Mouse (Mus musculus): ENCODE measurements around the gene Phkg2. TPM values are rescaled to one million over a fixed set of nuclear protein-coding genes. Genes with fewer than 3 reads are reported as not detected.

Phkg2 gene
- 10 to 100 TPM; 17.7 to 19.0 TPM for total RNA-seq (2021)

DNA sequence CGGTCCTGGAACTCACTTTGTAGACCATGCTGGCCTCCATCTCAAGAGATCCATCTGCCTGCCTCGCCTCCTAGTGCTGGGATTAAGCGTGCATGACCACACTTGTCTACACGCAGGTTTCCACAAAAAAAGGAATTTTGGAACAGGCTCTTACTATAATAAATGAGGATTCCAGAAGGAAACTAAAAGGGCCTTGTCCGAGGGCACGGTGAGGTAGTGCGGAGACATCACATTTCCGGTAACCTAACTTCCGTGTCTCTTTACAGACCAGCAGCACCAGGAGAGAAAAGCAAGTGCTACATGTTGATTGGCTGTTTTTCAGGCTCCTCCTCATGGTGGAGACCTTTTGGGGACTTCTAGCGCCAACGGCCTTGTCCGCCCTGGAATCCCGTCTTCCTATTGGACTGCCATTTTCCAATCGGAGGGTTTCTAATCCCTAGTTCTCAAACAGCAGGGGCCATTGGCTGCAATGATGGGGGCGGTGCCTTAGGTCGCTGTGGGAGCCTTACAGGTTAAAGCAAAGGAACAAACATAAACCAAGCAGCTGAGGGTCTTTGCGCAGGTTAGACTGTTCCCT, at the start of gene Phkg2:
Gene Phkg2, plus strand, starts transcription at position 446 of the 577 bp plus-strand sequence.
- intact Hi-C loops (cut with DNase I), result no loop called here
- DNase-seq, result peak; percentile 83 to 87

DNA sequence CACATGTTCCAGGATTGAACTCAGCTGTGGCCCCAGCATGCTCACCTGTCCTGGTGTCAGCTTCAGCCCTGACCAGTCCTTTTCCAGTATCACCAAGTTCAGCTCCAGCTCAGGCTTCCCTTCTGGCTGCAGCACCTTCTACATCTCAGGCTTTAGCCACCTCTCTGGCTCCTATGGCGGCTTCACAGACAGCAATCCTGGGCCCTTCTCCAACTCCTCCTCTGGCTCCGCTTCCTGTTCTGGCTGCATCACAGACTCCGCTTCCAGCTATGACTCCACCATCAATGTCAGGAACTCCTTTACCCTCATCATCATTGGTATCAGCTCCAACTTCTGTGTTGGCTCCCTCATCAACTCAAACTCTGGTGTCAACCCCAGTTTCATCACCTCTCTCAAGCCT, 31.5 kb upstream of the Phkg2 start:
- intact Hi-C loops (cut with DNase I), result no loop called here
- DNase-seq, result peak; percentile 33 to 42

DNA sequence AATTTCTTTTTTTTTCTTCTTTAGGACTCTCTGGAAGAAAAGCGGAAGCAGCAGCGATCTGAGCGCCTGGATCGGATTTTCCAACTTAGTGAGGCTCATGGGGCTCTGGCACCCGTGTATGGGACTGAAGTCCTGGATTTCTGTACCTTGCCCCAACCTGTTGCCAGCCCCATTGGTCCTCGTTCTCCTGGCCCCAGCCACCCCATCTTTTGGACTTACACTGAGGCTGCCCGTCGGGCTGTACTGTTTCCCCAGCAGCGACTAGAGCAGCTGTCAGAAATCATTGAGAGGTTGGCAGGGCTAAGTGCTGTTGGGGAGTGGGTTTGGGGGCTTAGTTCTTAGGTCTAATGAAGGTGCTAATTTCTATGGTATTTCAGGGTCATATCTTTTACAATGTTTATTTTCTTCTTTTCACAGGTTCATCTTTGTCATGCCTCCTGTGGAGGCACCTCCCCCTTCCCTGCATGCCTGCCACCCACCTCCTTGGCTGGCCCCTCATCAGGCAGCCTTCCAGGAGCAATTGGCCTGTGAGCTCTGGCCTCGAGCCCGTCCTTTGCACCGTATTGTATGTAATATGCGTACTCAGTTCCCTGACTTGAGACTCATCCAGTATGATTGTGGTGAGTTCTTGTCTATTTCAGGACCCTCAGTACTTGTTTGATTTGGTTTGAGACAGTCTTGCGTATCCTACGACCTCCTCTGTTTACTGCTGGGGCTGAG, 23.9 kb upstream of the Phkg2 start:
- intact Hi-C loops (cut with DNase I), result no loop called here
- DNase-seq, result peak; percentile 65 to 68

DNA sequence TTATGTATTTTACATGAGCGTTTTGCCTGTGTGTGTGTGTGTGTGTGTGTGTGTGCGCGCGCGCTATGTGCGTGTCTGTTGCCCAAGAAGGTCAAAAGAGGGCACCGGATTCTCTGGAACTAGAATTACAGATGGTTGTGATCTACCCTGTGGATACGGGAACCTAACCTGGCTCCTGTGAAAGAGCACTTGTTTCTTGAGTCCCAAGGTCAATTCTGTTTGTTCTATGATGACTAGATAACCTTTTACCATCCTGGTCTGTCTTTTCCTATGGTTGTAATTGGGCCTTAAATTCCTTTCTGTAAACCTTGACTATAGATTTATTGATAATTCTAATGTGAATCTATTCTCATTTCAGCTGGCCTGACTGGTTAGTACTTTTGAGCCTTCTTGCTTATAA, 21.6 kb upstream of the Phkg2 start:
- DNase-seq, result no peak
- intact Hi-C loops (cut with DNase I), result loop anchor here (5.0 kb wide), 1 partner anchor 34 kb away; the partner anchor contains the start of gene Gm42715

DNA sequence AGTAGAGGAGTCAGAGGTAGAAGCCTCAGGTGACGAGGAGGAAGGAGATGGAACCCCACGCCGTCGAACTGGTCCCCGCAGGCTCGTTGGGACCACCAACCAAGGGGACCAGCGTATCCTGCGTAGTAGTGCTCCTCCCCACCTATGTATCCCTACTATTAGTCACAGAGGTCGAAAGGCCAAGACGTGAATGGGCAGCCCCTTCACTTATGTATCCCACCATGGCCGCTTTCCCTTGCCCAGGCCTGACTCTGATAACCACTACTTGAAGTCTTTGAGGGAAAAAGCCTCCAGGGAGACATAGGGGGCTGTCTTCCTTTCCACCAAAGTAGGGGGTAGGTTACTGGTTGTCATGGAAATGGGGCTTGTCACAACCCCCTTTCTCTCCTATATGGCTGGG, 12.6 kb upstream of the Phkg2 start:
- no peak for DNase-seq
- intact Hi-C loops (cut with DNase I), result no loop called here

DNA sequence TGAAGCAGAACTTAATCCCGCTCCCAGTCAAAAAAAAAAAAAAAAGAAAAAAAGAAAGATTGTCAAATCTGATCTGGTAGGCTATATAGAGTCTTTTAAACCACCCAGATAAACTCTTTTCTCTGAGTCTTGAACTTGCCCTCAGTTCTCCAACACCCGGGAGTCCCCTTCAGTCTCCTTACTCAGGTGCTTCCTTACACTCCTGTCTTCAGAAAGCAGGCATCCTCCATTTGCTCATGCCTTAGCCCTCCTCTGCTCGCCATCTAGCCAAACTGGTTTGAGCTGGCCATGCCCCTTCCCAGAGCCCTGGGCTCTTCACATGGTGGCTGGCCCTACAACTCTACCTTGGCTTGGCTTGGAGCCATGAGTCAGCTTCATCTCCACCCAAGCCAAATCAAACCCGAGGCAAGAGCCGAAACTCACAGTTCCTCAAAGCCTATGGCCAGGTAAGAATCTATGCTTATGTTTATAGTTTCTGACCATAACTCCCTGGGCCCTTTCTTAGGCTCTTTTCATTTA, 11.7 kb upstream of the Phkg2 start, which contains the start of gene Tmem265:
Gene Tmem265, plus strand, starts transcription at position 51 of the 519 bp plus-strand sequence.
- intact Hi-C loops (cut with DNase I), result no loop called here
- no peak for DNase-seq

DNA sequence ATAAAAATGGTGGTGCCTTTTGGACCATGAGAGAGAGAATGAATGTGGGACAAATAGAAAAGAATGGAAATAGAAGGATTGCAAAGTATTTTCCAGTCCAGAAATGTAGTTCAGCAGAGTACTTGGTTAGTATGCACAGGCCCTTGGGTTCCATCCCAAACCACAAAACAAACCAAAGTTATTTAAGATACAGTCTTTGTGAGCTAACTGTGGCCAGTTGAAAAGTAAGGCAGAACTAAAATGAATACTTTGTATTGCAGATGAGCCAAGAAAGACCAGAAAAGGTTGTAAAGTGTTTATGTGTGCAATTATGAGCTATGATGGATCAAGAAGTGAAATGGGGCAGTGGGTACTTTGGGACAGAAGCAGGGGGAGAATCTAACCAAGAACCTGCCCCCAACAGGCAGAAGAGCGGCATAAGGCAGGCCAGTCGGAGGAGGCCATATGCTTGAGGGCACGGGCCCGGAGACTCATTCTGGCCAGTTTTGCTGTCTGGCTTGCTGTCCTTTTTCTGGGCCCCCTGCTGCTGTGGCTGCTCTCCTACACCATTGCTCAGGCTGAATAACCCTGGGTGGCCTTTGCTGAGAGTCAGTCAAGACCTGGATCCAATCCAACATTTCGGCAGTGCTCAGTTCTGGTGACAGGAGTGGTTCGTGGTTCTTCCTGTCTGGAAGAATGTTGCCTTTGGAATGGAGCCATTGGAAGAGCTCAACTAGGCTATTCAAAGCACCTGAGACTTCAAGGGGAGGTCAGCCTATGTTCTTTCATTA, 8.6 kb upstream of the Phkg2 start:
- DNase-seq, result no peak
- intact Hi-C loops (cut with DNase I), result no loop called here

DNA sequence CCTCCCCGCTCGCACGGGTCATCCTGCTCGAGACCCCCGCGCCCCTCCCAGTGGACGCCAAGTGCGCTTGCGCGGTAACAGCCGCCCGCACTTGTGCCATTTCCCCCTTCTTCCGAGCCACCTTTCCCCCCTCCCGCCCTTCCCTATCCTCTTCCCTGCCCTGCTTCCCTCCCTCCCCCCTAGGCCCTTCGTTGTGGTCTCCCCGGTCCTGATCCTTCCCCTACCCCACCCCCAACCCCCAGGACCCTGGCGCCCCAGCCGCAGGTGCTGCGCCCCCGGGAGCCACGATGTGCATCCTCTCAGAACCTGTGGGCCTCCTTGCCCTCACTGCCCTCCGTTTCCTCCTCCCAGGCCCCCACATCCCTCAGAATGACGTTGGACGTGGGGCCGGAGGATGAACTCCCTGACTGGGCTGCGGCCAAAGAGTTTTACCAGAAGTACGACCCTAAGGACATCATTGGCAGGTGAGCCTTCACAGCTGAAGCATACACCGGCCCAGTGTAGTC, 416 bp downstream of the Phkg2 start:
- intact Hi-C loops (cut with DNase I), result no loop called here
- peak in 1 of 2 experiments; percentile 33 for DNase-seq

DNA sequence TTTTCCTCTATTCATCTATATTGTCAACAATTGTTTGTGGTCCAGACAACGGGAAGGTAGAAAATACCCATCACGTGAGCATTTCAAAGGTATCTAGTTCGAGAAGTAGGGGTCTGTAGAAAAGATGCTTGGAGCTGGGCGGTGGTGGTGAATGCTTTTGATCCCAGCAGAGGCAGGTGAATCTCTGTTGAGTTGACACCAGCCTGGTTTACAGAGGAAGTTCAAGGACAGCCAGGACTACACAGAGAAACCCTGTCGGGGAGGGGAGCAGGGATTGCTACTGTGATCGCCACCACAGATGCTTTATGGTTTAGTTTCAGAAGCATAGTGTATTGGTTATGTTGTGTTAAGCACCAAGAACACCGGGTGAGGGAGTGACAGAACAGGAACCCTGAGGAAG, 975 bp downstream of the Phkg2 start:
- intact Hi-C loops (cut with DNase I), result no loop called here

DNA sequence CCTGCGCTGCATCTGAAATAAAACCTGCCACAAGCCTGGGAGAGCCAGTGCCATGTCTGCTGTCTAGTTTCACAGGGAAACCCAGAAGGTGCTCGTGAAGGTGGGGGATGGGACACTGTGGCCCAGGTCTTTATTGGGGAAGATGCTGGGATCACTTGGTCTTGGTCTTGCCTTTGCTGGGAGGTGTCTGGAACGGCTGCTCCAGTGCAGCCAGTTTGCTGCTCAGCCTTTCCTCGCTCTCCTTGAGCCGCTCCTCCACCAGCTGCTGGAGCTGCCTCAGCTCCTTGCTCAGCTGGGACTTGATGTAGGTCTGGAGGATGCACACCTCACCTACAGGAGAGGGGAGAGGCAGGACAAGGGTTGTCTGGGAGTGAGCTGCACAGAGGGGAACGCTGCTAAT, 10.1 kb downstream of the Phkg2 start:
- intact Hi-C loops (cut with DNase I), result no loop called here
- DNase-seq, result no peak

More for the DNA sequence above, 975 bp downstream of the Phkg2 start:
- DNase-seq, result no peak

DNA sequence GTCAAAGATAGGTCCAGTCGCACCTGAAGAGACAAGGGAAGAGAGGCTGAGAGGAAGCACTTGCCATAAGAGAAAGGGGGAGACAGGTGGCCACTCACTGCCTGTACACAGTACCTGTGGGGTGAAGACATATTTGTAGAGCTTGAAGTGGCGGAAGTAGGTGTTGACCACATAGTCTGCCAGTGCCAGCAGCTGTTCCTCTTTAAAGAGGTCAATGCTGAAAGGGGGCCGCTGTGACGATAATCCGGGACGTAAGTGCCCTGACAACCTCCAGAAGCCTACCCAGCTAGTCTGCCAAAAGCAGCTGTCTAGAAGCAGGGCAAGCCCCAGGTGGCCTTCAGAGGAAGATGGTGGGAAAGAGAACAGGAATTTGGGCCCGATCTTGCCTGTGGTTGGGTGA, 11.9 kb downstream of the Phkg2 start:
- intact Hi-C loops (cut with DNase I), result loop anchor here (5.0 kb wide), 1 partner anchor 182 kb away; the partner anchor contains the start of gene Orai3
- DNase-seq, result no peak

DNA sequence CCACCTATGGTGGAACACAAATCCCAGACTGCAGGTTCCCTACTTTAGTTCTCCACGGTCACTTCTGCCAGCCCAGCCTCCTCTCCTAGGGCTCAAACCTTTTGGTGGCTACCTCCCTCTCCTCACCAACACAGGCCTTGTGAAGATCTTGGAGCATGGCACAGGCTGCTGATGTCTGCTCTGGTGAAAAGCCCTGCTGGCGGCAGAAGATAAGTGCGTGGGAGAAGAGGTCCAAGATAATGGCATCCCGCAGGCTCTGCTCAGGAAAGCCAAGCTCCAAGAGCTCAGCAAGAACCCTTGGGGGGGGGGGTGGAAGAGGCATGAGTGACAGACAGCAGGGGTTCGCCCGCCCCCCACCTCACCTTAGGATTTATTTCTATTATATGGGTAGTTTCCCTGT, 13.0 kb downstream of the Phkg2 start:
- no peak for DNase-seq
- intact Hi-C loops (cut with DNase I), result loop anchor here (5.0 kb wide), 1 partner anchor 181 kb away; the partner anchor contains the start of gene Orai3

DNA sequence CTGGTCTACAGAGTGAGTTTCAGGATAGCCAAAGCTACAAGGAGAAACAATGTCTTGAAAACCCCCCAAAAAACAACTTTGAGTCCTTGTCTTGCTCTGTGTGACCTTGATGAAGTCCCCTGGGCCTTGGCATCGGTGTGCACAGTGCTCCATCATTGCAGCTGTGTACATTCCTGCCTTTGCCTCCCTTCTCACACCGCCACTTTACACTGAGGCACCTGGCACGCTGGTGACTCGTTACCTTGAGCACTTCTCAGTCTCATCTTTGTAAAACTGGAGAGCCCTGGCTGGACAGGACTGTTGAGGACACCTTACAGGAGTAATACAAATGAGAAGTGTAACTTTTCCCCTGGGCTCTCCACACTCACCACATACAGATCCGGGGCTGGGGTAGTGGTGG, 14.1 kb downstream of the Phkg2 start:
- no peak for DNase-seq
- intact Hi-C loops (cut with DNase I), result loop anchor here (5.0 kb wide), 1 partner anchor 180 kb away; the partner anchor contains the start of gene Orai3

DNA sequence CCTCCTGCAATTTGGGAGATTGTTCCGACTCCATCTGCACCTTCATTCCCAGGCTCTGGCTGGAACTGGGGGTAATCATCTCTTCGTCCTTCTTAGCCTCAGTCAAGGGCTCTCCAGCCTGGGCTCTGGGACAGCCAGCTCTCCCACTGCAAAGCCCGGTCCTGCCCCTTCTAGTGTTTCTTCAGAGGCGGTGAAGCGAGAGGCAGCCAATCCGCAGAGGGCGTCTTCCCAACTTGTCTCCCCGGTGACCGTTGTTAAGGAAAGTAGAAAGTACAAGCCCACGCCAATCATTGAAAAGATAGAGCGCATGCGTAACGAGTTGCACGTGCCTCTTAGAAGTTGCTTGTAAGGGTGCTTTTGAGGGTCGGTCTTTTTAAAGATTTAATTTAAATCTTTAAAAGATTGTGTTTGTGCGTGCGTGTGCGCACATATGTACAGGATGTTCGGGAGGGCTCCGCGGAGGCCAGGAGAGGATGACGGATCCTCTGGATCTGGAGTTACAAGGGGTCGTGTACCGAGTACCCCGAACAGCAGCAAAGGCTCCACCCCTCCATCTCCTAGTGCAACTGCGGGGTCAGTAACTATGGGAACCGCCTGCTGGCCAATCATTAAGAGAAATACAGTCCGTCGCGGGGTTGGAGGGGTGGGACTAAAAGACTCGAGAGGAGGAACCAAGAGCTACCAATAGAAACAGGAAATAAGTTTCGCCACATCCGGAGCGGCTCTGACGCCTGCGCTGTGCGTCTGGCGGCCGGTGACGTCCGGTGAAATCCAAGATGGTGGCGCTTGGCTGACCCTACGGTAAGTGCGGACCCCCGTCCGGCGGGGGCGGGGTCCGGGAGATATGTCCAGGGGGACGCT, 15.1 kb downstream of the Phkg2 start, which contains the start of the genes Ccdc189 and Rnf40:
Gene Ccdc189, minus strand, starts transcription at position 585 of the 861 bp plus-strand sequence.
Gene Rnf40, plus strand, starts transcription at position 757 of the 861 bp plus-strand sequence.
- intact Hi-C loops (cut with DNase I), result loop anchor here (5.0 kb wide), 1 partner anchor 179 kb away; the partner anchor contains the start of gene Orai3
- DNase-seq, result peak; percentile 87 to 91

DNA sequence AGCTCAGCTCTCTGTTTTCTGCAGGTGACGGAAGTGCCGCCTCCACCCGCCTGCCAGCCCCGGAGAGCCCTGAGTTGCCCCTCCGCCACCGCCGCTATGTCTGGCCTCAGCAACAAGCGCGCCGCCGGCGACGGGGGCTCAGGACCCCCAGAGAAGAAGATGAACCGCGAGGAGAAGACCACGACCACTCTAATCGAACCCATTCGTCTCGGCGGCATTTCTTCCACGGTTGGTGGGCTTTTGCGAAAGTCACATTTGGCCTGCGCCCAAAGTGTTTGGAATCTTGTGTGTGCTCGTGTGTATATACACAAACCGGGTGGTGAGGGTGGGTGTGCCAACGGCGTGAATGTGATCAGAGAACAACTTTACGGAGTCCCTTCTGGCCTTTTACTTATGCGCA, 15.8 kb downstream of the Phkg2 start:
- no peak for DNase-seq
- intact Hi-C loops (cut with DNase I), result loop anchor here (5.0 kb wide), 1 partner anchor 178 kb away; the partner anchor contains the start of gene Orai3

DNA sequence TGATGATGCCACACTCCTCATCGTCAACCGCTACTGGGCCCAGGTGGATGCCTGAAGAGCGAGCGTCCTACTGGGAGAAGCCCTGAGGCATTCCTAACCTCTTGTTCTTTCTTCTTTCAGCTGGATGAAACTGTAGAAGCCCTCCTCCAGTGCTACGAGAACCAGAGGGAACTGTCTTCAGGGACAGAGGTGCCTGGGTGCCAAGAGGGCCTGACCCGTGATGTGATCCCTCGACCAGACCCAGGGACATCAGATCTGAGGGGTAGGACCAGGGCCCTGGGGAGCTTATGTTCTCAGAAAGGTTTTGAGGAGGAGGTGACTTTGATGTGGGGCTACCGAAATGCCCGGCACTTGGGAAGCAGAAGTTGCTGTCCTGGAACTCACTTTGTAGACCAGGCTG, 16.5 kb downstream of the Phkg2 start:
- intact Hi-C loops (cut with DNase I), result loop anchor here (5.0 kb wide), 1 partner anchor 178 kb away; the partner anchor contains the start of gene Orai3
- no peak for DNase-seq

DNA sequence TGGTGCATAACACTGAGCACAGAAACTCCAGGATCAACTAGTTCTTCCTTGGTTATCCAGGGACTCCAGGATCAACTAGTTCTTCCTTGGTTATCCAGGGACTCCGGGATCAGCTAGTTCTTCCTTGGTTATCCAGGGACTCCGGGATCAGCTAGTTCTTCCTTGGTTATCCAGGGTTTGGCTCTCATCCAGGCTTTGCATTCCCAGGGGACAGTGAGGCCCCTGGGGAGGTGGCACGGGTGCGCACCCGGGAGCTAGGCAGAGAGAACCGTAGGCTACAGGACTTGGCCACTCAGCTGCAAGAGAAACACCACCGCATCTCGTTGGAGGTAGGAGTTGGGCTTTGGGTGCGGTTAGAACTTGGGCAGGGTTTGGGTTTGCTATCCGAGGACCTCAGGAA, 18.0 kb downstream of the Phkg2 start:
- intact Hi-C loops (cut with DNase I), result no loop called here
- DNase-seq, result no peak

DNA sequence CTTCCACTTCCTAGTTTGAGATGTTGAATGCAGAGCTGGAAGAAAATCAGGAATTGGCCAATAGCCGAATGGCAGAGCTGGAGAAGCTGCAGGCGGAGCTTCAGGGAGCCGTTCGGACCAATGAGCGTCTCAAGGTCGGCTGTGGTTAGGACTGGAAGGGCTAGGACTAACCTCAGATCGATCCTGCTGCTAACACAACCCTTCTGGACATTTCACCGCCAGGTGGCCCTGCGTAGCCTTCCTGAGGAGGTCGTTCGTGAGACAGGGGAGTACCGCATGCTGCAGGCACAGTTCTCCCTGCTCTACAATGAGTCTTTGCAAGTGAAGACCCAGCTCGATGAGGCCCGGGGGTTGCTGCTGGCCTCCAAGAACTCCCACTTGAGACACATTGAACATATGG, 19.4 kb downstream of the Phkg2 start:
- intact Hi-C loops (cut with DNase I), result no loop called here

DNA sequence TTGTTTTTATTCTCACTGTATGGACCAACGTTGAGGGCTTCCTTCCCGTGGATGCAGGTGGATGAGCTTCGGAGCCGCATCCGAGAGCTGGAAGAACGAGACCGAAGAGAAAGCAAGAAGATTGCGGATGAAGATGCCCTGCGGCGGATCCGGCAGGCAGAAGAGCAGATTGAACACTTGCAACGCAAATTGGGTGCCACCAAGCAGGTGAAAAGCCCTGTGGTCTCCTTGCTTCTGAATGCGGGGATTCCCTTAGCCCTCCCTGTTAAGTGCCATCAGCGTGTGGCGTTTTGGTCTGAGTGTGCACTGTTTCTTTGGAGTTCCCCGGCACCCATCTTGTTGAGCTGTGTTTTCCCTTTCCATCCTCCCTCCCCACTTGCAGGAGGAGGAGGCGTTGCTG, 23.6 kb downstream of the Phkg2 start:
- intact Hi-C loops (cut with DNase I), result no loop called here
- no peak for DNase-seq

More for the DNA sequence above, 19.4 kb downstream of the Phkg2 start:
- no peak for DNase-seq
